Mouse (Mus musculus) kidney, adult 2 months (tissue): Measurements from ENCODE around the gene Etnppl. TPM values are rescaled to one million over a fixed set of nuclear protein-coding genes. Genes with fewer than 3 reads are reported as not detected.

Experiments used
- DNase-seq: peaks from one replicate; pipeline ENCODE4 v3.0.0; 2021
- H3K27ac ChIP-seq: fragments of 200-500 bp; 2 replicates; pipeline ENCODE4 v1.5.1; 2012; ENCODE audit warnings: low read depth, low read length, control low read depth, inconsistent platforms; ENCODE audit not compliant: insufficient read depth
- H3K27me3 ChIP-seq: fragments of 200-500 bp; replicated peaks from 2 replicates; pipeline ENCODE4 v1.6.1; 2012; ENCODE audit warnings: mild to moderate bottlenecking, moderate library complexity, low read length, inconsistent platforms; ENCODE audit not compliant: control insufficient read depth, insufficient read depth
- H3K36me3 ChIP-seq: fragments of 200-500 bp; 2 replicates; pipeline ENCODE4 v1.6.1; 2012; ENCODE audit warnings: mild to moderate bottlenecking, moderate library complexity, low read length, inconsistent platforms; ENCODE audit not compliant: control insufficient read depth, insufficient read depth
- H3K4me1 ChIP-seq: fragments of 200-500 bp; 2 replicates; pipeline ENCODE4 v1.6.1; 2011; ENCODE audit warnings: low read length; ENCODE audit not compliant: control insufficient read depth, insufficient read depth
- H3K4me3 ChIP-seq: fragments of 200-500 bp; 2 replicates; pipeline ENCODE4 v1.5.1; 2011; ENCODE audit warnings: mild to moderate bottlenecking, low read depth, low read length, control low read depth; ENCODE audit not compliant: insufficient read depth
- CTCF ChIP-seq: fragments of 200-500 bp; conservative IDR thresholded peaks from 2 replicates; pipeline ENCODE4 v1.5.1; 2011; ENCODE audit warnings: low read depth, mild to moderate bottlenecking, control low read depth, low read length, moderate library complexity, mixed read lengths; ENCODE audit not compliant: insufficient read depth, insufficient read length
- POLR2A ChIP-seq: fragments of 200-500 bp; IDR thresholded peaks from one replicate; pipeline ENCODE4 v1.6.1; 2011; ENCODE audit warnings: low read depth, low read length, control low read depth
- WGBS: fragments of 180-500 bp; shearing (Covaris S2); methylation state at CpG from one replicate; pipeline ENCODE4 v1.1.7; 2018; 5-methylcytosine and 5-hydroxymethylcytosine counted together
- polyA plus RNA-seq: library from polyadenylated mRNA; depleted of rRNA; stranded (reverse); fragments of >200 nt; gene quantifications from 2 replicates; pipeline ENCODE4 v1.2.3, GENCODE M21; 2012

The Etnppl gene
- polyA plus RNA-seq, 1 experiment = 2.4 TPM

DNA sequence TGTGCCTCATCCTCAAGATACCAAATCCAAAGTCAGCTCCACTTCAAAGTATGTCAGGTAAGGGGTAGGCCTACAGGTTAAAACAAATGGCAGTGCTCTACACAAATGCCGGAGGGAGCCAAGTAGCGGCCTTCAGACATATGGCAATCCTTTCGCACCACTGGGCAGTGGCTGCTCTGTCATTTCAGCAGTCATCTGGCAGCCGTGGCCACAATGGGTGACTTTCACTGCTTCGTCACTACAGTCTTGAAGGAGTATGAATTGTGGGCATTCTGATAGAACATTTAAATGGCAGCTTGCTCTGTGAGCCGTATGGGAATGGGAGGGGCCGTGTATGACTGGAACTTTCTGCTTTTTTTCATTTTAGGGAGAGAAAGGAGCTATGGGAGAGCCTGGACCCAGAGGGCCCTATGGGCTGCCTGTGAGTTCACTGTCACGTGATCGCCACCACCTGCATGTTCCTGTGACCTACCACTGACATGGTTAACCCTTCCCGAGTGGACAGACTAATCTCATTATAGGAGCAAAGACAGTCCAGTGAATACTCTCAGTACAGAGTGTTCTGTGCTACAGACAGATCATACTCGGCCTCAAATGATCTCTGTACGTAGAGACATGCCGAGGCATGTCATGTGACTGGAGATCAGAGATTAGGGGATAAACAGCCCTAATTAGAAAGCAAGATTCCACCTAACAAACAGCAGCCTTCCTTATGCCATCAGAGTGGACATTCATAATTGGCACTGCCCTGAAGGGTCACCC, 34.2 kb upstream of the Etnppl start:
- 73% methylated on average over 13 of the region's 13 CpGs for WGBS
- TF ChIP-seq POLR2A = no peak
- no peak for TF ChIP-seq CTCF

DNA sequence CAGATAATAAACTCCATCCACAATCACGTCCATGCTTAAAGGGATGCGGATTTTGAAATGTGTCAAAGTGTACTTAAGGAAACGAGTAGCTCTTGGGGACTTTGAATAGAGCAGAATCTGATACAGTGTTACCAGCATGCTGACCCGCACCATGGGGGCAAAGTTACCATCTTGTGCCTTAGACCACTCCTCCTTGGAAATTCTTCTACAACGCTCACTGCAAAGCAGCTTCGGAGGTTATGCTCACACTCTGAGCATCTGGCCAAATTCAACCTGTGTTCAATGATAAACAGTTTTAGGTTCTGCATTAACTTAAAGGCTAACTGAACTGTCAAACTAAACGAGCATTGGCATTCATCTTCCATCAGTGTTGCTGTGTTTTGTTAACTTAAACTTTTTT, 33.2 kb upstream of the Etnppl start:
- H3K36me3 ChIP-seq = no peaks in the 10 kb centered on the region
- H3K4me1 ChIP-seq = no peaks in the 10 kb centered on the region
- H3K27me3 ChIP-seq = no peaks in the 10 kb centered on the region; the same call in 1 of the 2 replicates
- H3K4me3 ChIP-seq = no peak overlapping the region
- 60% methylated on average over 7 of the region's 7 CpGs for WGBS
- no peak for TF ChIP-seq POLR2A
- peak; percentile 8 for DNase-seq
- no peak overlapping the region for H3K27ac ChIP-seq

More for the DNA sequence above, 34.2 kb upstream of the Etnppl start:
- no peaks in the 10 kb centered on the region for H3K36me3 ChIP-seq
- H3K4me1 ChIP-seq = no peaks in the 10 kb centered on the region
- no peak overlapping the region for H3K4me3 ChIP-seq
- H3K27me3 ChIP-seq = no peaks in the 10 kb centered on the region; the same call in 1 of the 2 replicates
- DNase-seq = no peak
- H3K27ac ChIP-seq = no peak overlapping the region

DNA sequence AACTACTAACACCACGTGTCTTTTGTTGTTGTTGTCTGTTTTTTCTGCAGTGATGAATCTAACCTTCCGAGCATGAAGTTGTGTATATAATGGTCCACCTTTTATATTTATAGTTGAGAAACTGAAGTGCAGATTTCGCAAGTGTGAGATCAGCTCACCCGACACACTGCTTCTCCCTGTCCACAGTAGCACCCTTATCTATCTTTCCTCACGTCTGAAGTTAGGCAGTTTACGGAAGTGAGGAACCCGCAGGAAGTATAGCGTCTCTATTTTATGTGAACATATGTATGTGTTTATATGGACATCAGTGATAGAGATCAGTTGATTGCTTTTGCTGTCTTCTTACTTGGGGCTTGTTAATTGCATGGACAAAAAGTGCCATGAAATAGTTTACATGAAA, 22.2 kb upstream of the Etnppl start:
- WGBS = 87% methylated on average over 8 of the region's 8 CpGs

DNA sequence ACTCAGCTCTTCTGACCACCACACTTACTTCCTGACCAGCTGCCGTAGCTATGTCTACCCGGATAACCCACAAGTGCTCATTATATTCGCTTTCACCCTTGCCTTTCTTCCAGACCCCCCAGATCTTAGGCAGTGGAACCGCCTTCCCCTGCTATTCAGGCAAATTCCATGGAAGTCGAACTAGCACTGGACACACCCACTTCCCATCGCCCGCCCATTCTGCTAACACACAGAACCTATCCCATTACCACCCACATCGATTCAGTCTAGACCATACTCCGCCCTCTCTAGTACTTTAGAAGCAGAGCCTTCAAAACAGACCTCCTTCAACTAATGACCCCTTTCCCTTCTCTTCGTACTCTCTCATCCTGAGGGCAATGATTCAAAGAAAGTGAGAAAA, 15.8 kb upstream of the Etnppl start:
- no peak for TF ChIP-seq CTCF
- no peak for TF ChIP-seq POLR2A
- Histone ChIP-seq H3K27me3 (no peaks in the 10 kb centered on the region), H3K4me1 (no peaks in the 10 kb centered on the region), H3K27ac (no peak overlapping the region), H3K4me3 (no peak overlapping the region), H3K36me3 (no peaks in the 10 kb centered on the region)
- WGBS = 78% methylated on average over 10 of the region's 10 CpGs
- DNase-seq = no peak

More for the DNA sequence above, 22.2 kb upstream of the Etnppl start:
- H3K4me1 ChIP-seq = no peaks in the 10 kb centered on the region
- TF ChIP-seq POLR2A = no peak
- no peak for TF ChIP-seq CTCF
- no peaks in the 10 kb centered on the region for H3K36me3 ChIP-seq
- no peak overlapping the region for H3K4me3 ChIP-seq
- no peak overlapping the region for H3K27ac ChIP-seq
- H3K27me3 ChIP-seq = no peaks in the 10 kb centered on the region
- DNase-seq = no peak

DNA sequence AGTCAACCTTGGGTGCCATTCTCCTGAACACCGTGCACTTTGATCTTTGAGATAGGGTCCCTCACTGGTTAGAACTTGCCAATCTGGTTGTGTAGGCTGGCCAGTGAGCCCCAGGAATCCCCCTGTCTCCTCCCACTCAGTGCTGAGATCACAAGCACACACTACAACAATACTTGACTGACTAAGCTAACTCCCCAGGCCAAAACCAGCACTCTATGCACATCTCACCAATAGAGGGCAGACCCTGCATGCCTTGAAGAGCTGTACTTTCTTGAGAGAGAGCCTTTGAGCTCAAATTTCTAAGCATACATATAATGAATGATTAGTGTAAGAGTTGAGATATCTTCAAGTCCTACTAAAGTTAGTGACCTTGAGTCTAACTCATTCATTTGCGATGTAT, 9.3 kb upstream of the Etnppl start:
- WGBS = 78% methylated on average over 2 of the region's 2 CpGs
- H3K36me3 ChIP-seq = no peaks in the 10 kb centered on the region
- H3K4me1 ChIP-seq = no peaks in the 10 kb centered on the region
- no peaks in the 10 kb centered on the region for H3K27me3 ChIP-seq
- H3K4me3 ChIP-seq = no peak overlapping the region
- no peak overlapping the region for H3K27ac ChIP-seq
- DNase-seq = peak; percentile 46
- no peak for TF ChIP-seq POLR2A
- TF ChIP-seq CTCF = peak; percentile 68

DNA sequence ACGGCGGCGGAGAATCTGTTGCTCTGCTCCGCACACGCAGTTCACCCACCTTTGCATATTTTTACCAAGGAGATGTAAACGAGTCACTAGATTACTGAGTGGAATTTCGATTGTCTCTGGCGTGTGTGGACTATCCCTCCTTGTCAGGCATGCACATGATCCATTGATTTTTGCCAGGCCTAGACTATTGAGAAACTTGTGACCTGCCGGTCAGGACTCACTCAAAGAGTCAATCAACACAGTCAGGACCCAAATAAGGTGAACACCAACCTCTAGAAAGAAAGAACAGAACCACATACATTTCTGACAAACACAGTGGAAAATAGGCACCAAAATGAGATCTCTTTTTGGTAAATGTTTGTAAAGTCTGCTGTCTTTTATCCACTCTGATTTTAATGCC, 2.8 kb upstream of the Etnppl start:
- Histone ChIP-seq H3K4me1 (no peaks in the 10 kb centered on the region), H3K27me3 (no peaks in the 10 kb centered on the region), H3K27ac (no peak overlapping the region), H3K36me3 (no peaks in the 10 kb centered on the region), H3K4me3 (no peak overlapping the region)
- WGBS = 87% methylated on average over 9 of the region's 9 CpGs
- TF ChIP-seq CTCF (no peak), POLR2A (no peak)
- no peak for DNase-seq

DNA sequence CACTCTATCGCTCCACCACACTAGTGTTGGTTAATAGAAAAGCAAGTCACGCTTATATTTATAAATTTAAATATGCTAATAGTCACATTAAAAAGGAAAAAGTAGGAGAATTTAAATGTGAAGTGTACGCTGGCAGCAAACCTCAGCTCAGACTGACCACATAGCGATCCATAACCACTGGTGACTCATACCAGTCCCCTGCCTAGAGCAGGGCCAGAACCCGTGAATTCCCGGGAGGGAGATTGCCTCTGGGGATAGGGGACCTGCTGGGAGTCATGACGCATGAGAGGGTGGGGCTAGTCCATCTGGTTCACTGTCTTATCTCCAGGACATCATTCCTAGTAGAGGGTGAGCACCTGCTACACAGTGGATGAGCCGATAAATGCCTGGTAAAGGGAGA, 1.6 kb upstream of the Etnppl start:
- DNase-seq = no peak
- no peak for TF ChIP-seq CTCF
- TF ChIP-seq POLR2A = no peak
- Histone ChIP-seq H3K4me1 (no peaks in the 10 kb centered on the region), H3K27me3 (no peaks in the 10 kb centered on the region), H3K27ac (no peak overlapping the region), H3K4me3 (no peak overlapping the region), H3K36me3 (no peaks in the 10 kb centered on the region)
- 49% methylated on average over 8 of the region's 8 CpGs for WGBS
